Mouse (Mus musculus) left cerebral cortex, postnatal 25 days (tissue): ENCODE measurements around the gene Gm20458. TPM values are rescaled to one million over a fixed set of nuclear protein-coding genes. Genes with fewer than 3 reads are reported as not detected.

ENCODE experiments used
- DNase-seq, 2 experiments: peaks; one replicate each; pipeline ENCODE4 v3.0.0; 2022; ENCODE audit warnings: low spot score in 2 of 2, mixed read lengths in 1 of 2
- intact Hi-C: fragments of 180-260 bp; cut with DNase I; formaldehyde crosslinking; loops from one replicate; pipeline ENCODE4 v1.15.1; 2025
- total RNA-seq, 2 experiments: library from RNA; stranded (reverse); gene quantifications; 2 replicates each; pipeline ENCODE4 v1.2.3; 2021

Gene Gm20458
- total RNA-seq, 2 experiments from 2014 or later = 11.4 to 13.1 TPM

GRCm38 (mm10) chr2:164518266-164519170, 57.8 kb downstream of the Gm20458 start:
- peak in 1 of 2 experiments; percentile 38 for DNase-seq
- intact Hi-C loops = loop anchor here (2.0 to 5.0 kb wide), 2 partner anchors 56 to 102 kb away; partner anchors contain the start of gene Gm20458

DNA sequence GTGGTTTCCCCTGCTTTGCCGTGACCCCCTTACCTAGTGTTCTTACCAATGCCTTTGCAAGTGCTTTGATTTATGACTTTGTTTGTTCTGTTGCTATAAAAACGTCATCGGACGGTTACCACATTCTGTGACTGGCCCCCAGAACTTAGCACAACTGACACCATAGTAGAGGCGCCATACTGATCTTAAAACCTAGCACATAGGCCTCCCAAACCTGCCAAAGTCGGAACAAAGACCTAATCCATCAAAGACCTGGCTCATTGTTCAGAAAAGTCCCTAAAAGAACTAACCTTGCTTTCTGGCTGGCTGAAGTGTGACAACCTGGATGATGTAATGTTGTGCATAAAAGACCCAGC, 58.4 kb downstream of the Gm20458 start:
- intact Hi-C loops = loop anchor here (2.0 to 5.0 kb wide), 2 partner anchors 57 to 102 kb away; partner anchors contain the start of gene Gm20458

DNA sequence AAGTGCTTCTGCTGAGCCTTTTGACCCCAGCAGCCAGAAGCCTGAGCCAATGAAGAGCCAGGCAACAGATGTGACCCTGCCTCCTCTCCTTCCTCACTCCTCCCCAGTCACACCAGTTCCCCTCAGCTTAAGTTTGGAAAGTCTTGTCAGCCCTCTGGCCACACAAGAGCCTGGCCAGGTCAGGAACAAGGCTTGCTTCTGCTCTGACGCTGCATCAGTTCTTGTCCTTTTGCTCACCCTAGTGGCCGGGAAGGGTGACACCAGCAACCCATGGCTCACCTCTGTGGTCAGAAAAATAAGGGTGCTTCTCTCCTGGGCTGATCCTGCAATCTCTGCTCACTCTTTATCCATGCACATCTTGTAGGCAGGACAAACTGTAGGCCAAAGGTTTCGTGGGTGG, 60.0 kb downstream of the Gm20458 start:
- DNase-seq = no peak
- intact Hi-C loops = loop anchor here (5.0 kb wide), 1 partner anchor 42 kb away; the partner anchor contains the start of gene Wfdc2

More for the DNA sequence above, 58.4 kb downstream of the Gm20458 start:
- no peak for DNase-seq

- peak in 1 of 2 experiments; percentile 77 for DNase-seq
- intact Hi-C loops = loop anchor here (5.0 kb wide), 1 partner anchor 40 kb away; the partner anchor contains the start of gene Wfdc2
These were observed 61.1 kb downstream of the Gm20458 start for GRCm38 (mm10) chr2:164521841-164522240.

DNA sequence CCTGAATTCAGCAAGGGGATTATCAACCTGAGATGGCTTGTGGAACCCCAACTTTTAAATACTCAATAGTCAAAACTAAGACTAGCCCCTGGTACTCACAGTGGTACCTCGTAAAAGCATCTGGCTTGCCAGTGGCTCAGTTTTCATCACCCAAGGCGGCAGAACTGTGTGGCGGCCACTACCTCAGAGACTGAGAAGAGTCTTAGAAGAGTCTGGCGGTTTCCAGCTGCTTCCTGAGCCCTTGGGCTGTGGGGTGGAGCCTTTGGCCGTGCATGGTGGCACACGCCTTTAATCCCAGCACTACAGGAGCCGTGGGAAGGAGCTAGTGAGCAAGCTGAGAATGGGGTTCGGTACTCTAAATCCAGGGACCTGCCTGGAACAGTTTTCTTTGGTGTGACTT, 61.5 kb downstream of the Gm20458 start:
- no peak for DNase-seq
- intact Hi-C loops = loop anchor here (5.0 kb wide), 1 partner anchor 40 kb away; the partner anchor contains the start of gene Wfdc2

DNA sequence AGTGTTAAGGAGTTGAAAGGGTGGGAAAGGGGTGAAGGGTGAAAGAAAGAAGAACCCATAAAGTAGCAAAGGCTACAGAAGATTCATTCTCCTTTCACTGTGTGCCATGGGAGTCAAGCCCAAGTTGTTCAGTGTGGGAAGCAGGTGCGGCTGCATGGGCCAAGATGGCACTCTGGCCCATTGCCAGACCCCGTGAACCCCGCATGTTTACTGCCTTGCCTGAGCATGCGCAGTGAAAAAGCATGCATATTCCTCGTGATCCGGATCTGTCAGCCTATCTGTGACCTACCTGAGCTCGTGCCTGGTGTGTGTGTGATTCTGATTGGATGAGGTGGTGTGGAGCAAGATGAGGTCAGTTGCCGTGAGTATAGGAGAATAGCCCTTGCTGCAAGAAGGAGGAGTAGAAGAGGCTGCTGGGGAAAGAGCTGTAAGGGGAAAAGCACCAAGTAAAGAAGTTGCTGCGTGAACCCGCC, 62.6 kb downstream of the Gm20458 start:
- intact Hi-C loops = loop anchor here (5.0 kb wide), 1 partner anchor 39 kb away; the partner anchor contains the start of gene Wfdc2
- no peak for DNase-seq

DNA sequence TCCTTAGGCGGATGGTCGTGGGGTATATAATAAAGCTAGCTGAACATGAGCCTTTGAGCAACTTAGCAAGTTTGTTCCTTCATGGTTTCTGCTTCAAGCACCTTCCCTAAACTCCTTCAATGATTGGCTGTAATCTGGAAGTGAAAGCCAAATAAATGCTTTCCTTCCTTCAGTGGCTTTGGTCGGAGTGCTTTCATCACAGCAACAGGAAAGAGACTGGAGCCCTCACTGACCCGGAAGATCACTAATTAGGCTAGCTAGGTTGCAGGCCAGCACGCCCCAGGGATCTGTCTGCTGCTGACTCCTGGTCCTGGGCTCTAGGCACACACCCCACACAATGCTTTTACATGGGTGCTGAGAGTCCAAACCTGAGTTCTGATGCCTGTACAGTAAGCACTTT, 67.8 kb downstream of the Gm20458 start:
- no peak for DNase-seq
- intact Hi-C loops = no loop called here

DNA sequence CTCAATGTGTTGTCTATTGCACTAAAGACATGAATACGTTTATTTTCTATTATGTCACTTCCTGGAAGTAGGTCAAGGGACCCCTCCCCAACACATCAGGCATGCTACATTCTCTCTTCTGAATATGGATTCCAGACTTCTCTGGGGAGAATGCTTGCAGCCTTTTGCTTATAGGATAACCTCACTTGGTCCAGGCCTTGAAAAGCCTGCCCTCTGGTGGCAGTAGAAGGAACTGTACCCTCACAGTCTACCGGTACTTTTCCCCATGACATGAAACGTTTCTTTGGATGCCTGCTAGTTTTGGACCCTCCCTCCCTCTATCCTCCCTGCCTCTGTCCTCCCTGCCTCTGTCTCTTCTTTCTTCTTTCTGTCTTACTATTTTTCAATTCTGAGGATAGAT, 70.4 kb downstream of the Gm20458 start:
- DNase-seq = peak; percentile 77 to 85
- intact Hi-C loops = loop anchor here (5.0 kb wide), 1 partner anchor 114 kb away; no protein-coding TSS in a partner anchor

DNA sequence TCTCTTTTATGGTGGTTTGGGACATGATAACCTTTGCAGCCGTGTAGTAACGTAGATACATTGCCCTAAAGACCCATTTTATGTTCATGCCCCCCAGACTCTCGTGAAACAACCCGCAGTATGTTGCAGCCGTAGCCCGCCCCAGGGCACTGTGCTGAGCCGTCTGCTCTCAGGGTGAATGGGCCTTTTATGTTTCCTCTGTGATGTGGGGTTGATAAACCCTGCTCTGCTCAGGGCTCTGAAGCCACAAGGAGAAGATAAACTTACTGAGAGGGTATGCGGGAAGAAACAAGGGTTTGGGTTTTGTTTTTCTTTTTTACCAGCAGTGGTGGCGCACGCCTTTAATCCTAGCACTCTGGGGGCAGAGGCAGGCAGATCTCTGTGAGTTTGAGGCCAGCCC, 73.5 kb downstream of the Gm20458 start:
- intact Hi-C loops = loop anchor here (5.0 kb wide), 1 partner anchor 117 kb away; no protein-coding TSS in a partner anchor
- no peak for DNase-seq

DNA sequence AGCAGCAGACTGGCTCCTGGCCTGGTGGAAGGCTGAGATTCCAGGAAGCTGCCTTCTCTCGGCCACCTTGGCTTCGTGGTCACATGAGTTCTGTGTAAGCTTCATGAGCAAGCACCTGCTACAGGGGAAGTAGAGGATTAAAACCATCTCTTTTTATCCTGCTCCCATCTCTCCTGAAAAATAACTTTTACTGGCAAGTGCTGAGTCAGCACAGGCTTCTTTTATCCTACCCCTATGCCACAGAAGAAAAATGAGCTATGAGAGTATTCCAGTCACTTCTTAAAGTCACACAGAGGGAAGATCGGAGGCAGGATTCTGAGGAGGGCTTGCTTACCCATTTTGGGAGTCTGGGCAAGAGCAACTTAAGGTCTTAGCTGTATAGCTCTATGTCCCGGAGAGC, 76.2 kb downstream of the Gm20458 start:
- intact Hi-C loops = no loop called here
- DNase-seq = no peak

Other genes starting within 250 kb of the Gm20458 start
- not detected for gene Wfdc15b, start 239.3 kb upstream of the Gm20458 start, total RNA-seq
- gene Svs2, start 222.5 kb upstream of the Gm20458 start, total RNA-seq = not detected
- gene Svs3b, start 204.3 kb upstream of the Gm20458 start, total RNA-seq = not detected
- not detected for gene Svs4, start 182.5 kb upstream of the Gm20458 start, total RNA-seq
- not detected for gene Svs3a, start 171.7 kb upstream of the Gm20458 start, total RNA-seq
- gene Svs6, start 144.2 kb upstream of the Gm20458 start, total RNA-seq = not detected
- gene Svs5, start 128.2 kb upstream of the Gm20458 start, total RNA-seq = not detected
- gene Slpi, start 71.9 kb upstream of the Gm20458 start, total RNA-seq = not detected
- under 1 TPM; 0.41 to 0.43 TPM for gene Rbpjl, start 57.8 kb upstream of the Gm20458 start, total RNA-seq
- gene Matn4, start 55.8 kb upstream of the Gm20458 start, total RNA-seq = 10 to 100 TPM; 11.5 to 13.8 TPM
- gene Sdc4, start 17.1 kb upstream of the Gm20458 start, total RNA-seq = 10 to 100 TPM; 86.7 to 90.7 TPM
- 10 to 100 TPM; 38.0 to 39.7 TPM for gene Sys1, start 4.0 kb upstream of the Gm20458 start, total RNA-seq
- gene Trp53tg5, start 12.8 kb downstream of the Gm20458 start, total RNA-seq = not detected
- 100 to 1,000 TPM; 114 to 127 TPM for gene Dbndd2, start 25.1 kb downstream of the Gm20458 start, total RNA-seq
- 10 to 100 TPM; 92.5 to 94.5 TPM for gene Pigt, start 36.6 kb downstream of the Gm20458 start, total RNA-seq
- gene Wfdc2, start 101.4 kb downstream of the Gm20458 start, total RNA-seq = 1 to 10 TPM in 1 of 2 experiments, under 1 TPM in 1; 0.71 to 1.3 TPM
- not detected for gene Spint3, start 112.5 kb downstream of the Gm20458 start, total RNA-seq
- gene Wfdc6a, start 124.5 kb downstream of the Gm20458 start, total RNA-seq = under 1 TPM in 1 of 2 experiments, not detected in 1; 0.46 TPM
- gene Eppin, start 132.6 kb downstream of the Gm20458 start, total RNA-seq = not detected
- not detected for gene Wfdc6b, start 152.6 kb downstream of the Gm20458 start, total RNA-seq
- not detected for gene Wfdc8, start 152.7 kb downstream of the Gm20458 start, total RNA-seq
- gene Wfdc16, start 177.8 kb downstream of the Gm20458 start, total RNA-seq = not detected
- not detected for gene Wfdc10, start 195.1 kb downstream of the Gm20458 start, total RNA-seq
- not detected for gene Wfdc9, start 195.6 kb downstream of the Gm20458 start, total RNA-seq
- gene Wfdc11, start 213.1 kb downstream of the Gm20458 start, total RNA-seq = not detected
- not detected for gene Wfdc13, start 224.1 kb downstream of the Gm20458 start, total RNA-seq
- not detected for gene Spint4, start 237.5 kb downstream of the Gm20458 start, total RNA-seq